Mouse (Mus musculus) megakaryocyte, adult 5-6 weeks (primary cell): Measurements from ENCODE around the gene Cfap61. TPM values are rescaled to one million over a fixed set of nuclear protein-coding genes. Genes with fewer than 3 reads are reported as not detected.

ENCODE experiments used
- ATAC-seq: 2 replicates; pipeline ENCODE4 v1.8.0; 2016; ENCODE audit warnings: mild to moderate bottlenecking, inconsistent platforms; ENCODE audit not compliant: poor library complexity, severe bottlenecking
- total RNA-seq, 2 experiments: library from RNA; stranded (forward) in 1 of 2; stranded (reverse) in 1 of 2; fragments of 153-499, 151-499 nt in 1 of 2; fragments of 221-1000, 200-1000 nt in 1 of 2; gene quantifications; 2 replicates each; pipeline versions ENCODE4 v1.2.3 to v1.2.4; 2015 to 2017

Gene Cfap61
- total RNA-seq, 2 experiments from 2014 or later: 0.07 to 0.44 TPM

- no peak for ATAC-seq
Measured at GRCm38 (mm10) chr2:146218881-146219535, 284.4 kb downstream of the Cfap61 start.

DNA sequence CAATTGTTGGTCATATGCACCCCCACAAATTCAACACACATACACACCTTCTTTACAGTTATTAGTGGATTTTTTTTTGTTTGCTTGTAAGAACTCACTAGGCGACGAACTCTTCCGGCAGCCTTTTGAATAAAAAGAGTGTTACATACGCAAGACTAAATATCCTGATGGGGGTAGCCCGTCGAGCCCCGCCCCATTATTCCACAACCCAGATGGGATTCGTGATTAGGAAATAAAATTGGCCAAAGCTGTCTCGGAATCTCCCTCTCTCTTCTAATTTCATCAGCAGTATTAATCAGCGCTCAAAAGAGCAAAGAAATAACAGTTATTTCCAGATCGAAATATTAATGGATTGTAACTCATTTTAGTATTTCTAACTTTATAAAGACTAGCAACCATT, 285.2 kb downstream of the Cfap61 start:
- no peak for ATAC-seq

- ATAC-seq: no peak
Measured at GRCm38 (mm10) chr2:146220591-146221075, 286.0 kb downstream of the Cfap61 start.

DNA sequence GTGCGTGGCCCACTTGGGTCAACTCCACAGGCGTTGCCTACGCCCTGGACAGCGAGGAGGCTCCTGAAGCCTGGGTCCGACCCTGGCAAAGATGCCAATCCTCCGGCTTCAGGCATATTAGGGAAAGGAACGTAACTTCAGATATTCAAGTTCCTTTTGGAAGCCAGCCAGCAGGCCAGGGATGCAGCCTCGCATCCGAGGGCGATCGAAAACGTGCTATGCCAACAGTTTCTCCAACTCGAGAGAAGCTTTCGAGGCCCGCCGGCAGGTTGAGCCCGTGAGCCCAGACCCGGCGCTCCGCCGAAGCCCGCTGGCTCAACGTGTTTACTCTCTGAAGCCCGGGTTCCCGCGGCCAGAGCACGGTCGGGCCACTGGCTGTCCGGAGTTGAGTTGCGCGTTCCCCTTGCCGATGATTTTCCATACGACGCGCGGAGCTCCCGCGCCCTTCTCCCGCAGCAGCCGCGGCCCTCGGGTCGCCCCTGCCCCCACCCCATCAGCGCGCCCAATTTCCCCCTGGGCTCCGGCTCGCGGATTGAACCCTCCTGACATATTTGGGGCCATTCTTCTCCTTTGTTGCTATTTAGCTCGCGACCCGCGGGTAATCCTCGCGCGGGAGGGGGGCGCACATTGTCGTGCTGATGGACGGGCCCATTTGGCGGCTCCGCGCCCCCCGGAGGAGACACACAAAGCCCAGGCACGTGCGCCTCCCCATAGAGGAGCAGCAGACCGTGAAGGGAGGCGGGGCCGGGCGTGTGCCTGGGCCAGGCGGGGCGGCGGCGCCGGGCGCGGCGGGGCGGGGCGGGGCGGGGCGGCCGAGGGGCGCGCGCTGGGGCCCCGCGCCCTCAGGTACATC, 286.7 kb downstream of the Cfap61 start, which contains the start of gene Insm1:
Insm1 (plus strand) TSS at position 846 of the 853 bp plus-strand sequence.
- ATAC-seq: no peak

DNA sequence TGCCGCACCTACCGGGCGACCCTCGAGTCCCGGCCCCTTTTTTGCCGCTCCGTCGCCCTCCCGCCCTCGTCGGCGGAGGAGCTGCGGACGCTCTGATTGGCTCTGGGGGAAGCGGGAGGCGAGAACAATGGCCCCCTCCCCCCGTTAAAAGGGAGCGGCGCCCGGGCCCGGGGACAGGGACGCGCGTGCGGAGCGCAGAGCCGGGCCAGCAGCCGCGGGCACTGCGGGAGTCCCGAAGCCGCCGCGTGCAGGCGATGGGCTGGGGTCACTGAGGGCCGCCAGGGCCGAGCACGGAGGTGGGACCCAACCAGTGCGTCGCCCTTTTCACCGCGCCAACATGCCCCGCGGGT, 287.3 kb downstream of the Cfap61 start:
- no peak for ATAC-seq

- no peak for ATAC-seq
Measured at GRCm38 (mm10) chr2:146222279-146223175, 287.9 kb downstream of the Cfap61 start.

DNA sequence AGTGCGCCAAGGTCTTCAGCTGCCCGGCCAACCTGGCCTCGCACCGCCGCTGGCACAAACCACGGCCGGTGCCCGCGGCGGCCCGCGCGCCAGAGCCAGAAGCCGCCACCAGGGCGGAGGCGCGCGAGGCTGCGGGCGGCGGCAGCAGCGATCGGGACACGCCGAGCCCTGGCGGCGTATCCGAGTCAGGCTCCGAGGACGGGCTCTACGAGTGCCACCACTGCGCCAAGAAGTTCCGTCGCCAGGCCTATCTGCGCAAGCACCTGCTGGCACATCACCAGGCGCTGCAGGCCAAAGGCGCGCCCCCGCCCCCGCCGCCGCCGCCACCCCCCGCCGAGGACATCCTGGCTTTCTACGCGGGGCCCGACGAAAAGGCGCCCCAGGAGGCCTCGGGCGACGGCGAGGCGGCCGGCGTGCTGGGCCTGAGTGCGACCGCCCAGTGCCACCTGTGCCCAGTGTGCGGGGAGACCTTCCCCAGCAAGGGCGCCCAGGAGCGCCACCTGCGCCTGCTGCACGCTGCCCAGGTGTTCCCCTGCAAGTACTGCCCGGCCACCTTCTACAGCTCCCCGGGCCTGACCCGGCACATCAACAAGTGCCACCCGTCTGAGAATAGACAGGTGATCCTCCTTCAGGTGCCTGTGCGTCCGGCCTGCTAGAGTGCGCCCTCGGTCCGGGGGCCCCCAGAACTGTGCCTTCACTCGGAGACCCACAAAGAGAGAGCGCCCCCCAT, 288.8 kb downstream of the Cfap61 start:
- no peak for ATAC-seq

DNA sequence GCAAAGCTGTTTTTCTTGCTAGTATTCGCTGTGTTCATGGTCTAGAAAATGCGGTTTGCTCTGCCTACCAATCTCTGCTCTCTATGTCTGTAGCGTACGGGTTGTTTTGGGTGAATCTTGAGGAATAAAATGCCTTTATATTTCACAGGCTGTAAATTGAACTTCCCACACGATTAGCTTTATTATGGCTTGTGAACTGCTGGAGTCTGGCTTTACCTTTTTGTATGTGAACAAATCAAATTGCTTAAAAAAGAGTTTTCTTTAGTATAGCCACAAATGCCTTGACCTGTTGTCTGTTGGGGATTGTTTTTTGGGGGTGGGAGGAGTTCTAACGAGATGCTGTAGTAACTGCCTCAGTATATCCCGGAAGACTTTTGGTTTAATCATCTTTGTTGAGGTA, 289.6 kb downstream of the Cfap61 start:
- ATAC-seq: no peak

GRCm38 (mm10) chr2:146225818-146226217, 291.2 kb downstream of the Cfap61 start:
- no peak for ATAC-seq

GRCm38 (mm10) chr2:146226484-146226883, 291.9 kb downstream of the Cfap61 start:
- peak; percentile 36 for ATAC-seq

DNA sequence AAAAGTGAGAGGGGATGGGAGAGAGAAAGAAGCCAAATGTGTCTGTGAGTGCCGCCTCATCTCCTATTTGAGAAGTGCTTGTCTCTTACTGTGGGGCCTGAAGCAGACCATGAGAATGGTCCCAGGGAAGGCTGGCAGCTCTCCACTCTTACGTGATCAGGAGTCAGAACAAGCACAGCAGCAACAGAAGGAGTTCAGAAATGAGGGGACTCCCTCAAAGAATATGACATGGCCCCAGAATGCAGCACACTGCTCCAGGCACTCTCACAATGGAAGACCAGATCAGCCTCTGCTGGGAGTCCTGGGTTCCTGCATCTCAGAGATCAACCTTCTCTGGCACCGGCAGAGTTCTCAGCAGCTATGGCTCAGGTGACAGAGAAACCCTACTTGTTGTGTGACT, 293.1 kb downstream of the Cfap61 start:
- ATAC-seq: no peak

DNA sequence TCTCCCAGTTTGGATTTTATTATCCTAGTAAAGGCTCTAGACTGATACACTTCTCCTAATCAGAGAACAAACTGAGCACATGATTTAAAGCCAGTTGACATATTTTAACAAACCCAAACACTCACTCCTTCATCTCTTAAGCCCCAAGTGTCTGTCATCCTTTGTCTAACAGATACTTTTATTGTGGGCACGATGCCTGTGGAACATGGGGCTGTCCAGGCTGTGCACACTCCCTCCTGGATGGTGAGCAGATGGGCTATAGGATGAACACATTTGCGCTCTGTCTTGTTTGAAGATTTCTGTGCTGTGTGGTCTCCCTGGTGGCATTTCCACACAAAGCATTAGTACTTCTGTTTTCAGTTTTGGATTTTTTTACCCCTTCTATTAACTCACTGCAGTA, 293.9 kb downstream of the Cfap61 start:
- no peak for ATAC-seq

DNA sequence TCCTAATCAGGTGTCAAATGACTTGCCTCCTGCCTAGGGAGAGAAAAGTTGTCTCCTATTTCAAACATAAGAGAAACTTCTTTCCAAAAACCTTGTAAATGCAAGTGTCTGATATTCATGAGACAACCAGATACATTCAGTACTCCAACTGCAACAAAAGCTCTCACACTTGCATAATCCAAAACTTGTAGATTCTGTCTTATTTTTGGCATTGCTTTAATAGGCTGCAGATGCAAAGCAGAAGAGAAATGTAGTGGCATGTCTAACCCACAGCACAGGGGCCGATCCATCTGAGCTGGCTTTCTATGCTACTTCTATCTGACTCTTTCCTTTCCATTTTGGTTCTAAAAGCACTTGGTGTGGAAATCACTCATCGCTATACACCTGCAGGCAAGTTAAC, 296.9 kb downstream of the Cfap61 start:
- ATAC-seq: no peak

- no peak for ATAC-seq
Measured at GRCm38 (mm10) chr2:146239196-146239747, 304.7 kb downstream of the Cfap61 start.

- ATAC-seq: no peak
Measured at GRCm38 (mm10) chr2:146244049-146244448, 309.5 kb downstream of the Cfap61 start.

GRCm38 (mm10) chr2:146245401-146245800, 310.8 kb downstream of the Cfap61 start:
- ATAC-seq: no peak

DNA sequence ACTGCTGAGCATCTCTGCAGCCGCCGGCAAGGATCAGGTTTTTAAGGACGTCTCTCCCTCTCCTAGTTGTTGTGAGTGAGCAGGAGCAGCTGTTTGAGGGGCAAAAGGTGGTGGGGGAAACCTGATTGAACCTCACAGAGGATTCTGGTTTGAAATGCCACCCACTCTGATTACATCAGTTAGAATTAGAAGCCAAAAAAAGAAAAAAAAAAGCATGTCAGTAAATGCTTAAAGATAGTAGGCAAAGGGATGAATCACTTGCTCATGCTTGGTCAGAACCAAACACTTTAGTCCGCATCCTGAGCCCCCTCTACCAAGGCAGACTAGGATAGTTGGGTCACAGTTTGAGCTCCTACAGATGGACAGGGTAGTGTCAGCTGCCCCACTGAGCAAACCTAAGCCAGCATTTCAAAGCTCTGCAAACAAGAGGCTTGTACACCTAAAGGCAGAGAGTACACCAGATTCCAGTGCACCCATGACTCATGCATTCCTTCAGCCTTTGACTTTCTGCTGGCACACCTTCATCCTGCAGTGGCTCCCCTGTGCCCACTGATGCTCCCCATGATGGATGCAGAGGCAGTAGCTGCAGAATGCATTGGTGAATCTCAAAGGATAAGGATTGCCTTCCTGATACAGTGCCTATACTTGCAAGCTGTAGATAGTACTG, 312.0 kb downstream of the Cfap61 start:
- no peak for ATAC-seq

- ATAC-seq: no peak
Measured at GRCm38 (mm10) chr2:146247576-146247975, 313.0 kb downstream of the Cfap61 start.

DNA sequence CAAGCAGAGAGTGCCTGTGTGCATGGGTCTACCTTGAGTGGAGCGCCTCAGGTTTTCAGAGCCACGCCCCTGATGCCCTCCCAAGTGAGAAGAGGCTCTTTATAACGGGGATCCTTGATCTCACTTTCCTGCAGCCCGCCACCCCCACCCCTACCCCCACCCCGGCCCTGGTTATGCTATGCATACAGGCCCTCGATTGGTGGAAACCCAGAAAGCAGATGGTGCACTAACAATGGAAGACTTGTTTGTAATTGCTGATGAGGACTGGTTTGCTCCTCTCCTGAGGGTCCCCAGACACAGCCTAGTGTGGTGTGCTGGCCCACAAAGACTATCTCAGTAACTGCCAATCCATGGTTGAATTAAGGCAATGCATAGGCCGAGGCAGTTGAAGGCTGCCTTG, 314.4 kb downstream of the Cfap61 start:
- no peak for ATAC-seq
